Mouse (Mus musculus): Measurements from ENCODE around the gene Mindy4.
A peak's percentile ranks its signal among the peaks of the same experiment; 100 is the strongest.

GRCm38 (mm10) chr6:55249263-55249662, 46.1 kb downstream of the Mindy4 start:
- no peak for TF ChIP-seq TAL1 (IDR thresholded peaks at IDR 0.05; ENCODE audit: low read length)
- TF ChIP-seq CTCF (IDR thresholded peaks at IDR 0.05 in 2 of 3, conservative IDR thresholded peaks at IDR 0.05 in 1 of 3; ENCODE audit: control insufficient read depth in 1 of 3, insufficient read depth in 1 of 3, low read depth in 2 of 3, low read length in 3 of 3, poor library complexity in 1 of 3, severe bottlenecking in 1 of 3) = peak; percentile 42 to 68 (median 53)
- no peak for TF ChIP-seq CHD1 (IDR thresholded peaks at IDR 0.05; ENCODE audit: low read depth, low read length)
- TF ChIP-seq RAD21 (IDR thresholded peaks at IDR 0.05; ENCODE audit: low read depth, low read length) = peak; percentile 34
- no peak for TF ChIP-seq POLR2A (IDR thresholded peaks at IDR 0.05; ENCODE audit: control insufficient read depth in 1 of 2, insufficient read depth in 1 of 2, low read depth in 1 of 2, low read length in 2 of 2, poor library complexity in 1 of 2)
- peak; percentile 58 for TF ChIP-seq SMC3 (IDR thresholded peaks at IDR 0.05; ENCODE audit: low read depth, low read length)
- TF ChIP-seq NELFE (IDR thresholded peaks at IDR 0.05; ENCODE audit: low read depth, low read length) = no peak
- no peak for TF ChIP-seq GABPA (IDR thresholded peaks at IDR 0.05; ENCODE audit: low read depth, low read length)
- no peak for TF ChIP-seq E2F4 (IDR thresholded peaks at IDR 0.05; ENCODE audit: borderline replicate concordance, low read depth, low read length)
- TF ChIP-seq EP300 (IDR thresholded peaks at IDR 0.05; ENCODE audit: low read depth in 1 of 2, low read length in 2 of 2) = no peak
- no peak for TF ChIP-seq ZMIZ1 (IDR thresholded peaks at IDR 0.05; ENCODE audit: low read depth, low read length)
- TF ChIP-seq ZNF384 (IDR thresholded peaks at IDR 0.05; ENCODE audit: low read depth, low read length) = no peak
- no peak for TF ChIP-seq MAZ (IDR thresholded peaks at IDR 0.05; ENCODE audit: low read depth, low read length)

All from MEL (cell line).